Mouse (Mus musculus): ENCODE data around the gene Rap1gap2.

GRCm38 (mm10) chr11:74555716-74556374 lies 54.9 kb downstream of the Rap1gap2 start:
- TF ChIP-seq MYC (IDR thresholded peaks at IDR 0.05; ENCODE audit: low read depth, low read length), result no peak
- TF ChIP-seq ZC3H11A (IDR thresholded peaks at IDR 0.05; ENCODE audit: low read depth, low read length), result no peak
